Mouse (Mus musculus) thymus, adult 2 months (tissue): Measurements from ENCODE around the gene Trio.

Source experiments
- CTCF ChIP-seq: fragments of 200-500 bp; IDR thresholded peaks from 2 replicates; pipeline ENCODE4 v1.5.1; 2012; ENCODE audit warnings: mild to moderate bottlenecking, control low read depth, low read length, moderate library complexity, borderline replicate concordance; ENCODE audit not compliant: control insufficient read depth, poor library complexity, insufficient read depth; ENCODE audit errors: extremely low read depth
- POLR2A ChIP-seq: fragments of 200-500 bp; IDR thresholded peaks from 2 replicates; pipeline ENCODE4 v1.6.1; 2012; ENCODE audit warnings: mild to moderate bottlenecking, low read length, control low read depth, moderate library complexity; ENCODE audit not compliant: control insufficient read depth, poor library complexity, insufficient read depth; ENCODE audit errors: extremely low read depth

DNA sequence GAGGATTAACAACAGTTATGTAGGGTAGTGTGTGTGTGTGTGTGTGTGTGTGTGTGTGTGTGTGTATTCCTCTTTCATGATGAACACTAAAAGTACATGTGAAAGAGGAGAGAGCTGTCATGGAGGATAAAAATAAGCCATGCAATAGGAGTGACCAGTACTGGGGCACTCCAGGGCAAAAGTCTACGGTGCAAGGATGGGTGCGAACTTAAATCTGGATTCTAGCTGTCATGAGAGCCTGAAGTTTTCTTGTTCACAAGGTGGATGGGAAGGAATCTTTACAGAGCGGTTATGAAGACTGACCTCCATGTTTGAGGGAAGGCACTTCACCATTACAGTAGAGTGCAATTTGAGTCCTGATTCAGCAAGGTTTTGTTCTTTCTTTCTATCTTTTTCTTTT is 36.4 kb upstream of the Trio start:
- TF ChIP-seq CTCF (no peak), POLR2A (no peak)
